Mouse (Mus musculus): ENCODE results near the gene Hoxa11. TPM values are rescaled to one million over a fixed set of nuclear protein-coding genes. Genes with fewer than 3 reads are reported as not detected.

The Hoxa11 gene
- polyA plus RNA-seq (2015; fragmentation: Nextera tagmentation; extraction: Ambion mirVana), result 4.3 and 9.6 TPM in 2 replicates

DNA sequence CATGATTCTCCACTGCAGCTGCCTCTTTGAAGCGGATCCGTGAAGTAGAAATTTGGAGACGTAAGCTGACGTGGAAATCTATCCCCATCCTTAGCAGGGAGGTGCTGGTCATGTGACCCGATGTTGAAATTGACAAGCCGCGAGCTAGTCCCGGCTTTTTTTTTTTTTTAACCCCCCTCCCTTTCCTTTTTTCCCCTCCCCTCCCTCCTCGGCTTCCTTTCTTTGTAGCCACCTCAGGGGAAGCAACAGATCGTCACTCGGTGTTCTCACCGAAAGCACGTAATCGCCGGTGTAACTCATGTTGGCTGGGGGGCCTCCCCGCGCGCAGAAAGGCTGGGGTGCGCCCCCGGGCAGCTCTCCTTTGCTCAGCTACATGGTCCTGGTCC, at the start of gene Hoxa11:
Gene Hoxa11, minus strand, starts transcription at position 54 of the 386 bp plus-strand sequence.
- Histone ChIP-seq H3K36me3 (no peaks in the 10 kb centered on the region), H3K4me2 (peak within 1 kb of the TSS; percentile 50), H3K27ac (replicated peaks) (peak within 1 kb of the TSS; percentile 76), H3K9ac (replicated peaks) (peak within 1 kb of the TSS; percentile 46), H3K4me1 (0 out of 2 replicates have a peak, but pooled peaks cover 11% of the 10 kb centered on the region), H3K27me3 (replicated peaks) (peaks cover 80% of the 10 kb centered on the region), H3K9me3 (replicated peaks) (no peaks in the 10 kb centered on the region), H3K4me3 (replicated peaks) (peak within 1 kb of the TSS; percentile 40)
- no peak for ATAC-seq (ENCODE audit: low FRiP score)
- 1% methylated on average over 20 of the region's 20 CpGs for WGBS

DNA sequence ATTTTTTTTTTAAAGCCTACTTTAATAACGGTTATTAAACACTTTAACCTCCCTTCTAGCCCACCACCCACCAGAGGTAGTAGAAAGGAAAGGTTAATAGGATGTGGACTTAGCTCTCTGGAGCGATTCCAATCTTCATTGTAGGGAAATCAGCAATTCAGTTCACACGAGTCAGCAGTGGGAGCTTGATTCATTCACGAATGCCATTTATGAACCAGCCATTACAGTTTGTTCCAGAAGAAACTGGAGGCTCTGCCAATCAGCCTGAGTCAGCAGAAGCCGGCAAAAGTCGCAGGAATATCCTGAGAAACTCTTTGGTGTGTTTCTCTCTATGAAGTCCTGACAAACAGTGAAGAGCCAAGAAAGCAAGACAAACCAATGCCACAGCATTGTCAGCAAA, 49.0 kb upstream of the Hoxa11 start:
- H3K4me1 ChIP-seq, result peaks cover 7% of the 10 kb centered on the region
- 69% methylated on average over 6 of the region's 6 CpGs for WGBS
- no peak for ATAC-seq (ENCODE audit: low FRiP score)
- H3K4me2 ChIP-seq, result no peak overlapping the region
- H3K4me3 ChIP-seq (replicated peaks), result no peak overlapping the region
- no peaks in the 10 kb centered on the region for H3K36me3 ChIP-seq
- H3K9ac ChIP-seq (replicated peaks), result no peak overlapping the region
- H3K27me3 ChIP-seq (replicated peaks), result peaks cover 70% of the 10 kb centered on the region
- H3K27ac ChIP-seq (replicated peaks), result no peak overlapping the region
- no peaks in the 10 kb centered on the region for H3K9me3 ChIP-seq (replicated peaks)

DNA sequence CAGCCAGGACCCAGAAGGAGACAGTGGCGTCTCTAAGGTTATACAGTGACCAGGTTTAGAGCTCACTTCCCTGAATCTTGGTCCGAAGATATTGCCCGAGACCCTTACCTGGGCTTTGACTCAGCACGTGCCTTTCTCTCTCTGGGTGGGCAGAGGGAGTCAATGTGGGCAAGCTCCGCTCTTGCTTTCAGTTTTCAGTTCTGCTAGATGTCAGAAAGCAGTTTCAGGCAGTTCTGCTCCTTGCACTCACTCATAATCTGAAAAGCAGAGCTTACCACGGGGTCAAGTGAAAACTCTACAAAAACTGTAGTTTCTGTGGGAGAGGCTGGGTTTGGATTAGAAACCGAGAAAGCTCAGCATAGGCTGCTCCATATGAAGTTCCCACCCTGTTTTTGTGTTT, 46.7 kb upstream of the Hoxa11 start:
- no peak overlapping the region for H3K4me3 ChIP-seq (replicated peaks)
- 75% methylated on average over 7 of the region's 7 CpGs for WGBS
- no peak overlapping the region for H3K27ac ChIP-seq (replicated peaks)
- ATAC-seq (ENCODE audit: low FRiP score), result no peak
- H3K9me3 ChIP-seq (replicated peaks), result no peaks in the 10 kb centered on the region
- H3K4me1 ChIP-seq, result peaks cover 7% of the 10 kb centered on the region
- no peak overlapping the region for H3K4me2 ChIP-seq
- peaks cover 76% of the 10 kb centered on the region for H3K27me3 ChIP-seq (replicated peaks)
- H3K36me3 ChIP-seq, result no peaks in the 10 kb centered on the region
- no peak overlapping the region for H3K9ac ChIP-seq (replicated peaks)

DNA sequence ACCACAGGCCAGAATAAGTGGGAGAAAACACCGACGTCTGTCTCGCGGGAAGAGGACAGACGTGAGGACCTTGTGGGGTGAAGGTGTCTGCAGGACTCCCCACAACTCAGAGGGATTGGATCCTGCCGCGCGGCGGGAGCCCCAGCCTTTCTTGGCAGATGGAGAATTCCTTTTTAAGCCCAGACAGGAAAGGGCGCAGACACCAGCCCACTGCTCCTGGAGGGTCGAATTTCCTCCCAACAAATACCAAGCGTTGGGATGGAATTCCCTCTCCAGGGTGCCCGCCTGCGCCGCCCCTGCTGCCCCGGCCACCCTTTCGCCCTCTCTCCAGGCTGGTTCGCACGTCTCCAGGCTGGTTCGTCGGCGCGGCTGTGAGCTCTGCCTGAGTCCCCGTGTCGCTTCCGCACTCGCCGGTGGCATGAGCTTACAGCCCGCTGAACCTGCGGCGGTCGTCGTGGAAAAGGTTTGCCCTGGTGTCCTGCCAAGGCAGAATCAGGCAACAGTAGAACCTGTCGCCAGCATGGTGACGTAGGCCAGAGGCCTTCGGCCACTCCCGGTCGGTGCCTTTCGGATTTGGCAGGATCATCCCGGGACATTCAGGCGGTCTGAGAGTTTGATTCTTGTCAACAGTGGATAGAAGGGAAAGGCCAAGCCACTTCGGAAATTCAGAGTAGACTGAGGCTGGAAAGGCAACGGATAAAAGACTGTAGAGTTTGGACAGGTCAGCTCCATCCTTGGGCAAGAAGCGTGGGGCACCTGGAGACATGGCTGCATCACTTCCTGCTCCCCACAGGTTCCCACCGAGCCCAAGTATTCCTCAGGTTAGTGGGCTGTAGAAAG, 45.6 kb upstream of the Hoxa11 start:
- Histone ChIP-seq H3K9me3 (replicated peaks) (no peaks in the 10 kb centered on the region), H3K4me3 (replicated peaks) (peak overlapping the region; percentile 4; the same call in 1 of the 2 replicates)
- 3% methylated on average over 45 of the region's 45 CpGs for WGBS

DNA sequence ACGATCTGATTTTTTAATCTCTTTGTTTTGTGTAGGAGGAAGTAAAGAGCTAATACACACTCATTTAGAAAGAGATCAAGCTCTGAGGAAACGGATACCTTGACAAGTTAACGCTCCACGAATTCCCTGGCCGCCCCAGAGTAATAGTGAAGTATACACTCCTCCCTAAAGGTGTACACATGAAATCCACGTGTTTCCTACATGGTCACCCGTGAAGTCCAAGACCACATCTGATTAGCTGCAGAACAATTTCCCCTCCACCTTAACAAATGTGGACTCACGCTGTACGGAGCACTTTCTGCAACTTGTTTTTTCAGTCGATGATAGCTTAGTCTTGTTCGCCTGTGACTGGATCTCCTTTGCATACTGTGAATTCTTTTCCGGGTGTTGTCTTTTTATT, 44.6 kb upstream of the Hoxa11 start:
- 21% methylated on average over 12 of the region's 12 CpGs for WGBS
- H3K4me1 ChIP-seq, result peaks cover 7% of the 10 kb centered on the region

More for the DNA sequence above, 45.6 kb upstream of the Hoxa11 start:
- no peak overlapping the region for H3K27ac ChIP-seq (replicated peaks)
- peaks cover 7% of the 10 kb centered on the region for H3K4me1 ChIP-seq
- H3K36me3 ChIP-seq, result no peaks in the 10 kb centered on the region
- H3K9ac ChIP-seq (replicated peaks), result no peak overlapping the region
- H3K4me2 ChIP-seq, result peak overlapping the region; percentile 41
- no peak for ATAC-seq (ENCODE audit: low FRiP score)
- peaks cover 74% of the 10 kb centered on the region for H3K27me3 ChIP-seq (replicated peaks)

DNA sequence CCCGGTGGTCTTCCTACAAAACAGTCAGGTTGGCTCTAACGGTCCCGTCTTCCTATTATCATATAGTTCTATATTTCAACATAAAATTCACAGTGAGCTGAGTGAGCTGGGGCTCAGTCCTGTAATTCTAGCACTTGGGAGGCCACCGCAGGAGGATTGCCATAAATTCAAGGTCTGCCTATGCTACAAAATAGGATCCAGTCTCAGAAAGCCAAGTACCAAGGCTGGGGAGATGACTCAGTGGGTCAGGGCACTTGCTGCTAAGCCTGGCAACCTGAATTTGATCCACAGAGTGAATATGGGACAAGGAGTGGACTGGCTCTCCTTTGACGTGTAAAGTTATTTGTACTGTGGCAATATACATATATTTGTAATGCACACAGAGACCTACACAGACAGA, 38.3 kb upstream of the Hoxa11 start:
- Histone ChIP-seq H3K9me3 (replicated peaks) (no peaks in the 10 kb centered on the region), H3K4me2 (no peak overlapping the region), H3K9ac (replicated peaks) (no peak overlapping the region), H3K4me1 (no peaks in the 10 kb centered on the region), H3K4me3 (replicated peaks) (no peak overlapping the region), H3K27me3 (replicated peaks) (peaks cover 39% of the 10 kb centered on the region), H3K36me3 (no peaks in the 10 kb centered on the region), H3K27ac (replicated peaks) (no peak overlapping the region)
- ATAC-seq (ENCODE audit: low FRiP score), result no peak
- 85% methylated on average over 5 of the region's 5 CpGs for WGBS

More for the DNA sequence above, 44.6 kb upstream of the Hoxa11 start:
- no peak overlapping the region for H3K9ac ChIP-seq (replicated peaks)
- no peak for ATAC-seq (ENCODE audit: low FRiP score)
- H3K4me3 ChIP-seq (replicated peaks), result no peak overlapping the region
- no peaks in the 10 kb centered on the region for H3K36me3 ChIP-seq
- peaks cover 66% of the 10 kb centered on the region for H3K27me3 ChIP-seq (replicated peaks)
- no peak overlapping the region for H3K27ac ChIP-seq (replicated peaks)
- no peak overlapping the region for H3K4me2 ChIP-seq
- no peaks in the 10 kb centered on the region for H3K9me3 ChIP-seq (replicated peaks)

DNA sequence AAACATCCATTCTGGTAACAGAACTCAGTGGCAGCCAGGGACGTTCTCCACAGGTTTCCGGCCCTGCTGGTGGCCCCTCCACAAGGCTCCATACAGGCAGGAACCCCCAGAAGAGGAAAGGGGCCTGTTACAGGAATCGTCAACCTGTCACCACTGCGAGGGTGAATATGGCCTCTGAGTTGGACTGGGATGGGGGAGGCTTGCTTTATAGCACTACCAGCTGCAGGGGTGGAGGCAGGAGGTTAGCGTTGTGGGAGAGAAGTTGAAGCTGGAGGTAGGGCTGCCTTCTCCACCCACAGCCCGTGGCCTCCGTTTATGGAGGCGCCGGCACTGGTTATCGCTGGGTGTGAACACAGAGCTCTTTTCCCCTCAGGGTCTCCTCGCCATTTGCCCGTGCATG, 35.5 kb upstream of the Hoxa11 start:
- H3K27me3 ChIP-seq (replicated peaks), result peaks cover 51% of the 10 kb centered on the region
- no peak overlapping the region for H3K4me3 ChIP-seq (replicated peaks)
- no peaks in the 10 kb centered on the region for H3K9me3 ChIP-seq (replicated peaks)
- no peak overlapping the region for H3K27ac ChIP-seq (replicated peaks)
- H3K4me1 ChIP-seq, result no peaks in the 10 kb centered on the region
- no peak for ATAC-seq (ENCODE audit: low FRiP score)
- no peaks in the 10 kb centered on the region for H3K36me3 ChIP-seq
- no peak overlapping the region for H3K9ac ChIP-seq (replicated peaks)
- 52% methylated on average over 12 of the region's 12 CpGs for WGBS
- no peak overlapping the region for H3K4me2 ChIP-seq

DNA sequence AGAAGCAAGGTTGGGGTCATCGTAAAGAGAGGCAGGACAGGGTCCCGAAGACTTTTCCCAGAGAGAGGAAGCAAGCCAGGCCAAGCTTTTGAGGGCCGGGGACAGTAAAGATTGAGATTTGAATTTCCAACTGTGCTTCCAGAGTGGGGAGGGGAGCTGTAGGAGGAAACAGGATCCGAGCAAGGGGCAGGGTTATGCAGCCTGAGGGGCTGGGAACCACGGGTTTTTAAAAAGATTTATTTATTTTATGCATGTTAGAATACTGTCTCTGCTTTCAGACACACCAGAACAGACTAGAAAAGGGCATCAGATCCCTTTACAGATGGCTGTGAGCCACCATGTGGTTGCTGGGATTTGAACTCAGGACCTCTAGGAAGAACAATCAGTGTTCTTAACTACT, 31.3 kb upstream of the Hoxa11 start:
- H3K9ac ChIP-seq (replicated peaks), result no peak overlapping the region
- no peaks in the 10 kb centered on the region for H3K9me3 ChIP-seq (replicated peaks)
- H3K4me1 ChIP-seq, result peaks cover 4% of the 10 kb centered on the region; the same call in 1 of the 2 replicates
- peaks cover 85% of the 10 kb centered on the region for H3K27me3 ChIP-seq (replicated peaks)
- ATAC-seq (ENCODE audit: low FRiP score), result no peak
- no peak overlapping the region for H3K4me2 ChIP-seq
- no peak overlapping the region for H3K4me3 ChIP-seq (replicated peaks)
- H3K36me3 ChIP-seq, result no peaks in the 10 kb centered on the region
- under 1% methylated on average over 5 of the region's 5 CpGs for WGBS
- no peak overlapping the region for H3K27ac ChIP-seq (replicated peaks)

DNA sequence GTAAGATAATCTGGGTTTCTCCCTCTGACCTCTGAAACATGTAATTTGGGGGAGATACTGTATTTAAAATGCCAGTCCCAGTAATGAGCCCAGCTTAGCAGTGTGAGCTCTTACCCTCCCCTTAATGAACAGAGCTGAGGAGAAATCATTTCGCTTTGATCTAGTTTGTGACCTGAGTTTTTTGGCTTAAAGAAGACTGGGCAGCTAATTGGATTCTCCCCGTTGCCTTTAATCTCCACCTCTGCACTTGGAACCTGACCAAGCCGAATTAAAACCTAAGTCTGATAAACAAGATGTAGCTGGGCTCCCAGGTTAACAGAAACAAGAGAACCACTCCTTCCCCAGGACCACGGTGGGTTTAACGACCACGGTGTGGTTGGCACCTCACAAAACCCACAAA, 30.8 kb upstream of the Hoxa11 start:
- Histone ChIP-seq H3K27me3 (replicated peaks) (peaks cover 89% of the 10 kb centered on the region), H3K36me3 (no peaks in the 10 kb centered on the region), H3K4me3 (replicated peaks) (no peak overlapping the region), H3K27ac (replicated peaks) (no peak overlapping the region), H3K4me1 (peaks cover 4% of the 10 kb centered on the region; the same call in 1 of the 2 replicates), H3K9ac (replicated peaks) (no peak overlapping the region), H3K9me3 (replicated peaks) (no peaks in the 10 kb centered on the region), H3K4me2 (no peak overlapping the region)
- ATAC-seq (ENCODE audit: low FRiP score), result no peak
- WGBS, result 4% methylated on average over 6 of the region's 6 CpGs

DNA sequence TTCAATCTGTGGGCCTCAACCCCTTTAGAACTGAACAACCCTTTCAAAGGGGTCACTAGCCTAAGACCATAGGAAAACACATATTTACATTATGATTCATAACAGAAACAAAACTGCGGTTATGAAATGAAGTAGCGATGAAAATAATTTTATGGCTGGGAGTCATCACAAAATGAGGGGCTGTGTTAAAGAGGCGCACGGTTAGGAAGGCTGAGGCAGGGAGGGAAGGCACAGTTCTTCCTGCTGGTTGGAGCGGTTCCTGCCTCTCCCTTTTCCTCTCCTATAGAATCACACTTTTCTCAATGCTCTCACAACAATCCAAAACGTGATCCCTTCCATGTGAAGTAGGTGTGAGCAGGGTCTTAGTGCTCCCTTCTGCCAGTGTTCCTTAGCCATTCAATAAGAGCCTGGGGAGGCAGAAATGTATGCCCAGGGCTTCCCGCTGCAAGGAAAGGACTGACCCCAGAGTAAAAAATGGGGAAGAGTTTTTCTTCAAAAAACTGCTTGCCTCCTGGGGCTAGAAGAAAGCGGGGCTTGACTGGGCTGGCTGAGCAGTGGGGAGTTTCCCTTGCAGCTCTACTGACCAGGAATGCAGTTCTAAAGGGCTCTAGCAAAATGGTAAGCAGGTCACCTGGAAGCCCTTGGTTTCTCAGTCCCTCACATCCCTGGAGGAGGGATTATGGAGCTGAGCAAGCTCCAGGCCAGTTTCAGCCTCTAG, 30.1 kb upstream of the Hoxa11 start:
- no peak for ATAC-seq (ENCODE audit: low FRiP score)
- no peaks in the 10 kb centered on the region for H3K9me3 ChIP-seq (replicated peaks)
- no peak overlapping the region for H3K27ac ChIP-seq (replicated peaks)
- no peak overlapping the region for H3K4me3 ChIP-seq (replicated peaks)
- H3K4me2 ChIP-seq, result no peak overlapping the region
- WGBS, result 9% methylated on average over 8 of the region's 8 CpGs
- H3K27me3 ChIP-seq (replicated peaks), result peaks cover 90% of the 10 kb centered on the region
- H3K9ac ChIP-seq (replicated peaks), result no peak overlapping the region
- H3K4me1 ChIP-seq, result peaks cover 5% of the 10 kb centered on the region; the same call in 1 of the 2 replicates
- no peaks in the 10 kb centered on the region for H3K36me3 ChIP-seq

DNA sequence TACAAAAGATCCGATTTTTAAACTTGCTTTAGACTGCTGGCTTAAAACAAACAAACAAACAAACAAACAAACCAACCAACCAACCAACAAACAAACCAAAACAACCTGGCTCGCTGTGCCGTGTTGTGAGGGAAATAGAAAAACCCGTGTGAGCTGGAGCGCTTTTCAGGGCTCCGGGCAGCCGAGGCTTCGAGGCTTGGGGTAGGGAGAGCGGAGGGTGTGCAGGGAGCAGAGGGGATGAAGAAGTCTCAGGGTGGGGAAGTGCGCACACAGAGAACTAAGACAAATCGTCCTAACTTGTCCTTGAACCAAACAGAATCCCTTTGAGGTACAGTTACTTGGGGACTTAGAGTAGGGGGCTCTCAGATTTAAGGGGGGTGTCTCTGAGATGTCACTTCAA, 29.0 kb upstream of the Hoxa11 start:
- no peak for ATAC-seq (ENCODE audit: low FRiP score)
- Histone ChIP-seq H3K27ac (replicated peaks) (no peak overlapping the region), H3K36me3 (no peaks in the 10 kb centered on the region), H3K27me3 (replicated peaks) (peaks cover 94% of the 10 kb centered on the region), H3K9ac (replicated peaks) (no peak overlapping the region), H3K9me3 (replicated peaks) (no peaks in the 10 kb centered on the region), H3K4me1 (peaks cover 7% of the 10 kb centered on the region; the same call in 1 of the 2 replicates), H3K4me3 (replicated peaks) (no peak overlapping the region), H3K4me2 (no peak overlapping the region)
- WGBS, result 2% methylated on average over 11 of the region's 11 CpGs
